Mouse (Mus musculus) midbrain, embryonic 11.5 days (tissue): ENCODE results near the gene Olfr555. TPM values are rescaled to one million over a fixed set of nuclear protein-coding genes. Genes with fewer than 3 reads are reported as not detected.
"Not testable (repeated sequence)": the region's sequence is repeated elsewhere in the genome, so short reads cannot be mapped to it uniquely, and the experiment has no call there.

Source experiments
- ATAC-seq: fragments of 200-750 bp; cut with Nextera tagmentation; 2 replicates; pipeline ENCODE4 v1.8.0; 2017; ENCODE audit warnings: moderate TSS enrichment, moderate library complexity; ENCODE audit not compliant: low FRiP score
- DNase-seq: peaks from one replicate; pipeline ENCODE4 v3.0.0; 2015; ENCODE audit warnings: low spot score; ENCODE audit errors: missing footprints
- H3K27ac ChIP-seq: fragments of 300-500 bp; sonication (generic); 2 replicates; pipeline ENCODE4 v1.5.1; 2014; ENCODE audit warnings: low read depth, low read length
- H3K27me3 ChIP-seq: fragments of 300-500 bp; sonication (generic); 2 replicates; pipeline ENCODE4 v1.6.1; 2014; ENCODE audit warnings: mild to moderate bottlenecking, low read length, moderate library complexity, mixed read lengths; ENCODE audit not compliant: control insufficient read depth, insufficient read depth
- H3K36me3 ChIP-seq: fragments of 300-500 bp; sonication (generic); 2 replicates; pipeline ENCODE4 v1.6.1; 2014; ENCODE audit warnings: mild to moderate bottlenecking, low read length, moderate library complexity, mixed read lengths; ENCODE audit not compliant: control insufficient read depth, insufficient read depth
- H3K4me1 ChIP-seq: fragments of 300-500 bp; sonication (generic); 2 replicates; pipeline ENCODE4 v1.6.1; 2014; ENCODE audit warnings: low read length; ENCODE audit not compliant: control insufficient read depth, insufficient read depth
- H3K4me2 ChIP-seq: fragments of 300-500 bp; sonication (generic); 2 replicates; pipeline ENCODE4 v1.6.1; 2014; ENCODE audit warnings: mild to moderate bottlenecking, moderate library complexity
- H3K4me3 ChIP-seq: fragments of 300-500 bp; sonication (generic); 2 replicates; pipeline ENCODE4 v1.5.1; 2014; ENCODE audit warnings: low read depth, low read length
- H3K9ac ChIP-seq: fragments of 300-500 bp; sonication (generic); 2 replicates; pipeline ENCODE4 v1.6.1; 2014; ENCODE audit warnings: low read length
- H3K9me3 ChIP-seq: fragments of 300-500 bp; sonication (generic); 2 replicates; pipeline ENCODE4 v1.6.1; 2016; ENCODE audit warnings: low read length; ENCODE audit not compliant: control insufficient read depth
- WGBS: fragments of 180-500 bp; shearing (Covaris S2); extraction: QIAGEN DNeasy Blood & Tissue Kit; methylation state at CpG from one replicate; pipeline ENCODE4 v1.1.7; 2014; 5-methylcytosine and 5-hydroxymethylcytosine counted together
- polyA plus RNA-seq: library from polyadenylated mRNA; unstranded; fragments of >200 nt; fragmentation: Nextera tagmentation; extraction: Ambion mirVana; gene quantifications from 2 replicates; pipeline ENCODE4 v1.2.1, GENCODE M21; 2014

Gene Olfr555
- not detected in 2 replicates for polyA plus RNA-seq

GRCm38 (mm10) chr7:102658523-102658922 is at the start of gene Olfr555:
TSS of gene Olfr555 (plus strand) at chr7:102658823.
- ATAC-seq (no peak), DNase-seq (no peak)
- Histone ChIP-seq H3K9me3 (no peaks in the 10 kb centered on the region), H3K4me2 (no peak within 1 kb of the TSS), H3K27ac (no peak within 1 kb of the TSS), H3K36me3 (no peaks in the 10 kb centered on the region), H3K9ac (no peak within 1 kb of the TSS), H3K4me1 (no peaks in the 10 kb centered on the region), H3K27me3 (no peaks in the 10 kb centered on the region), H3K4me3 (no peak within 1 kb of the TSS)
- WGBS, result 82% methylated on average over 1 of the region's 1 CpGs

GRCm38 (mm10) chr7:102618118-102618517 is 40.5 kb upstream of the Olfr555 start, which contains the start of gene Olfr553:
TSS of gene Olfr553 (minus strand) at chr7:102618218.
- Histone ChIP-seq H3K4me2 (no peak within 1 kb of the TSS), H3K27ac (no peak within 1 kb of the TSS), H3K4me3 (no peak within 1 kb of the TSS), H3K9ac (no peak within 1 kb of the TSS), H3K27me3 (no peaks in the 10 kb centered on the region), H3K4me1 (no peaks in the 10 kb centered on the region), H3K9me3 (no peaks in the 10 kb centered on the region), H3K36me3 (no peaks in the 10 kb centered on the region)
- ATAC-seq, result no peak
- no peak for DNase-seq

DNA sequence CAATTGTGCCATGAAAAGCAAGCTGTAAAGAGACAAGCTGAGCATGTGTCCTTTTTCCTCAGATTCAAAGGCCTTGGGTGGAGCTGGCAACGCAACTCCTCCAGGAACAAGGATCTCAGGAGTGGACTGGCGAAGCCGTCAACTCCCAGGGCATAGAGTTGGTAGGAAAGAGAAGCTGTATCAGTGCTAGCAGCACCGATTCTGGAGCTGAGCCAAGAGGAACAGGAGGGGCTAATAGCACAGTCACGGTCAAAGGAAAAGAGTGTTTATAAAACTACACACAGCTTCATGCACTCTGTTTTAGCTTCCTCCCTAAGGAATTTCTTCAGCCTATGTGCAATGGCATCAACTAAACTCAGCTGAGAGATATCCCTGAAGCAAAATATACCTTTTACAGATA is 39.0 kb upstream of the Olfr555 start:
- 82% methylated on average over 5 of the region's 5 CpGs for WGBS
- Histone ChIP-seq H3K27ac (no peak overlapping the region), H3K36me3 (no peaks in the 10 kb centered on the region), H3K4me2 (no peak overlapping the region), H3K4me3 (no peak overlapping the region), H3K9ac (no peak overlapping the region), H3K9me3 (no peaks in the 10 kb centered on the region), H3K4me1 (no peaks in the 10 kb centered on the region), H3K27me3 (no peaks in the 10 kb centered on the region)
- ATAC-seq, result no peak
- no peak for DNase-seq

DNA sequence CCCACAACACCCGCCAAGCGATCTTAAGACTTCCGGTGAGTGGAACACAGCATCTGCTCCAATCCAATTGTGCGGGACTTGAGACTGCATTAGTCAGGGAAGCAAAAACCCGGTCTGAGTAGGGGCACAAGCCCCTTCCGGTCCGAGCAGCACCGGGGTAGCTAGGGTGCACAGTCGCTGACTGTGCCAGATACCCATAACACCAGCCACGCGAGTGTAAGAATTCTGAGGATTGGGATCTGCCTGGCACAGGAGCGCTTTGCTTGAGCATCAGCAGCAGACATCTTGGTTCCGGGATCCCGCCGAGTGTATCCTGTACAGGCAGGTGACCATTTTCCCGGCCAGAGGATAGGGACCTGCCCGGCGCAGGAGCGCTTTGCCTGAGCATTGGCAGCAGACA is 38.3 kb upstream of the Olfr555 start:
- DNase-seq, H3K9me3 ChIP-seq, H3K36me3 ChIP-seq, H3K27me3 ChIP-seq, H3K27ac ChIP-seq, H3K9ac ChIP-seq, ATAC-seq, H3K4me2 ChIP-seq, H3K4me1 ChIP-seq, H3K4me3 ChIP-seq: not testable (repeated sequence)
- WGBS, result 86% methylated on average over 17 of the region's 19 CpGs

DNA sequence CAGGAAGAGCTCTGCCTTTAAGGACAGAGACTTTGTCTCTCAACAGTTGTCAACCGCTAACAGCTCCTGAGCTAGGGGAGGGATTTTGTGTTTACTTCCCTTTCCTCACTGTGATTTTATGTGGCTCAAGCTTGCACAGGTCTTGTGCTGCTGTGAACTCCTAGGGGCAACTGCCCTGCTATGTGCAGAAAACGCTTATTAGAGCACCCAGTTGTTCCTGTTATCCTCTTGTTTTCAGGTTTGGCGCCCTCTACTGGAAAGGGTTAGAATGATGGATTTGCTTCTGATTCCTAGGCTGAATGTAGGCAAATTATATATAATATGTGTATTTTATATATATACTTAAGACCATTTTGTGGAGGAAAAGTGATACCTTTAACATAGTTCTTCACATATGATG is 22.0 kb upstream of the Olfr555 start:
- WGBS, result 34% methylated on average over 3 of the region's 3 CpGs
- Histone ChIP-seq H3K27me3 (no peaks in the 10 kb centered on the region), H3K27ac (no peak overlapping the region), H3K36me3 (no peaks in the 10 kb centered on the region), H3K9ac (no peak overlapping the region), H3K4me2 (no peak overlapping the region), H3K4me1 (no peaks in the 10 kb centered on the region), H3K9me3 (no peaks in the 10 kb centered on the region), H3K4me3 (no peak overlapping the region)
- no peak for DNase-seq
- no peak for ATAC-seq

- no peak for ATAC-seq
- H3K9ac ChIP-seq, result no peak within 1 kb of the TSS
- no peak for DNase-seq
- no peak within 1 kb of the TSS for H3K4me2 ChIP-seq
- no peaks in the 10 kb centered on the region for H3K4me1 ChIP-seq
- H3K9me3 ChIP-seq, result no peaks in the 10 kb centered on the region
- no peak within 1 kb of the TSS for H3K4me3 ChIP-seq
- no peaks in the 10 kb centered on the region for H3K27me3 ChIP-seq
- 77% methylated on average over 1 of the region's 1 CpGs for WGBS
- H3K27ac ChIP-seq, result no peak within 1 kb of the TSS
- no peaks in the 10 kb centered on the region for H3K36me3 ChIP-seq
Observed at GRCm38 (mm10) chr7:102638132-102638531, 20.5 kb upstream of the Olfr555 start, which contains the start of gene Olfr554. TSS of gene Olfr554 (plus strand) at chr7:102638432.

GRCm38 (mm10) chr7:102644945-102645344 is 13.7 kb upstream of the Olfr555 start:
- 86% methylated on average over 3 of the region's 4 CpGs for WGBS

DNA sequence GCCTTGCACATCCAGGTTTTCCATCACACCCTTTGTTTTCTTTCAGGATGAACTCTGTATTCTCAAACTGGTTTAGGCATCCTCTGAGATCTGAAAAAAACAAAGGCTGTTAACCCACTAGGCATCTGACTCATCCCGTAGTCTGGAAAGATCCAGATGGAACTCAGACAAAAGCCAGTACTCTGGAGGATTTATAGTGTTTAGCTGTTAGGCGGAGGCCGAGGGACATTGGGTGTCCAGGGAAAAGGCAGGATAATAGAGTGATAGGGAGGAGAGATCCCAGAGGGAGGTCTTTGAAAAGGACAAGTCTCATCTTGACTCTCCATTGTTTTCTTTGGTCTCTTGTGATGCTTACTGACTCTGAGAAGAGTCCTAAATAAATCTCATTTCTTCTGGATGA is 6.0 kb downstream of the Olfr555 start, which contains the start of gene Olfr556:
Gene Olfr556, plus strand, starts transcription at position 301 of the 400 bp plus-strand sequence.
- no peaks in the 10 kb centered on the region for H3K36me3 ChIP-seq
- no peaks in the 10 kb centered on the region for H3K27me3 ChIP-seq
- H3K4me2 ChIP-seq, result no peak within 1 kb of the TSS
- no peak within 1 kb of the TSS for H3K27ac ChIP-seq
- H3K9ac ChIP-seq, result no peak within 1 kb of the TSS
- 40% methylated on average over 3 of the region's 3 CpGs for WGBS
- H3K4me1 ChIP-seq, result no peaks in the 10 kb centered on the region
- ATAC-seq (no peak), DNase-seq (no peak)
- H3K4me3 ChIP-seq, result no peak within 1 kb of the TSS
- H3K9me3 ChIP-seq, result no peaks in the 10 kb centered on the region

More at GRCm38 (mm10) chr7:102644945-102645344, 13.7 kb upstream of the Olfr555 start:
- H3K27me3 ChIP-seq, ATAC-seq, H3K9me3 ChIP-seq, H3K4me1 ChIP-seq, H3K9ac ChIP-seq, H3K36me3 ChIP-seq, DNase-seq, H3K27ac ChIP-seq, H3K4me2 ChIP-seq, H3K4me3 ChIP-seq: not testable (repeated sequence)

GRCm38 (mm10) chr7:102665378-102665777 is 6.8 kb downstream of the Olfr555 start:
- H3K9ac ChIP-seq, result no peak overlapping the region
- no peaks in the 10 kb centered on the region for H3K4me1 ChIP-seq
- no peak for ATAC-seq
- no peak overlapping the region for H3K4me2 ChIP-seq
- peak; percentile 87 for DNase-seq
- H3K27ac ChIP-seq, result no peak overlapping the region
- H3K9me3 ChIP-seq, result no peaks in the 10 kb centered on the region
- 57% methylated on average over 2 of the region's 2 CpGs for WGBS
- no peaks in the 10 kb centered on the region for H3K27me3 ChIP-seq
- no peak overlapping the region for H3K4me3 ChIP-seq
- H3K36me3 ChIP-seq, result no peaks in the 10 kb centered on the region
